Mouse (Mus musculus) erythroblast, embryonic 14.5 days (primary cell): ENCODE data around the gene Thra.

ENCODE experiments used
- GATA1 ChIP-seq: IDR thresholded peaks from 2 replicates; pipeline ENCODE4 v1.6.1; 2012; ENCODE audit warnings: low read length, inconsistent platforms, mixed read lengths
- TAL1 ChIP-seq: IDR thresholded peaks from 3 replicates; pipeline ENCODE4 v1.6.1; 2012; ENCODE audit warnings: low read length, inconsistent platforms, mixed read lengths

- TF ChIP-seq GATA1 (no peak), TAL1 (no peak)
Measured at GRCm38 (mm10) chr11:98785214-98785613, 44.8 kb downstream of the Thra start.
